Mouse (Mus musculus) intestine, embryonic 16.5 days (tissue): ENCODE data around the gene Fntb. TPM values are rescaled to one million over a fixed set of nuclear protein-coding genes. Genes with fewer than 3 reads are reported as not detected.

Experiments used
- ATAC-seq: fragments of 200-750 bp; cut with Nextera tagmentation; 2 replicates; pipeline ENCODE4 v1.8.0; 2017; ENCODE audit warnings: moderate TSS enrichment, moderate library complexity
- H3K27ac ChIP-seq: fragments of 300-500 bp; sonication (generic); 2 replicates; pipeline ENCODE4 v1.5.1; 2014; ENCODE audit warnings: mild to moderate bottlenecking, low read length
- H3K27me3 ChIP-seq: fragments of 300-500 bp; sonication (generic); replicated peaks from 2 replicates; pipeline ENCODE4 v1.6.1; 2014; ENCODE audit warnings: low read length, control low read depth, mixed read lengths; ENCODE audit not compliant: control insufficient read depth, insufficient read depth
- H3K36me3 ChIP-seq: fragments of 300-500 bp; sonication (generic); 2 replicates; pipeline ENCODE4 v1.6.1; 2014; ENCODE audit warnings: low read length, control low read depth; ENCODE audit not compliant: control insufficient read depth, insufficient read depth
- H3K4me1 ChIP-seq: fragments of 300-500 bp; sonication (generic); 2 replicates; pipeline ENCODE4 v1.6.1; 2014; ENCODE audit warnings: low read length, control low read depth, mixed read lengths; ENCODE audit not compliant: control insufficient read depth, insufficient read depth
- H3K4me2 ChIP-seq: fragments of 300-500 bp; sonication (generic); 2 replicates; pipeline ENCODE4 v1.6.1; 2014; ENCODE audit warnings: low read depth, low read length, control low read depth
- H3K4me3 ChIP-seq: fragments of 300-500 bp; sonication (generic); 2 replicates; pipeline ENCODE4 v1.5.1; 2014; ENCODE audit warnings: mild to moderate bottlenecking, low read length
- H3K9ac ChIP-seq: fragments of 300-500 bp; sonication (generic); 2 replicates; pipeline ENCODE4 v1.6.1; 2014; ENCODE audit warnings: low read depth, low read length
- H3K9me3 ChIP-seq: fragments of 300-500 bp; sonication (generic); 2 replicates; pipeline ENCODE4 v1.6.1; 2016; ENCODE audit warnings: low read length, control low read depth; ENCODE audit not compliant: control insufficient read depth
- WGBS: fragments of 180-500 bp; shearing (Covaris S2); extraction: QIAGEN DNeasy Blood & Tissue Kit; methylation state at CpG from one replicate; pipeline ENCODE4 v1.1.7; 2014; 5-methylcytosine and 5-hydroxymethylcytosine counted together
- polyA plus RNA-seq: library from polyadenylated mRNA; unstranded; fragments of >200 nt; fragmentation: Nextera tagmentation; extraction: Ambion mirVana; gene quantifications from 2 replicates; pipeline ENCODE4 v1.2.1, GENCODE M21; 2015

Gene Fntb
- polyA plus RNA-seq, 1 experiment from 2014 or later, result 29.5 TPM

GRCm38 (mm10) chr12:76931739-76932687 is 166.6 kb downstream of the Fntb start:
- no peak overlapping the region for H3K9ac ChIP-seq
- peak overlapping the region; percentile 30; the same call in 1 of the 2 replicates for H3K27ac ChIP-seq
- 67% methylated on average over 14 of the region's 14 CpGs for WGBS
- no peaks in the 10 kb centered on the region for H3K9me3 ChIP-seq
- H3K4me1 ChIP-seq, result peaks cover 6% of the 10 kb centered on the region; the same call in 1 of the 2 replicates
- no peak overlapping the region for H3K4me3 ChIP-seq
- no peak for ATAC-seq
- no peaks in the 10 kb centered on the region for H3K27me3 ChIP-seq
- H3K4me2 ChIP-seq, result no peak overlapping the region
- H3K36me3 ChIP-seq, result peaks cover 7% of the 10 kb centered on the region; the same call in 1 of the 2 replicates

- 58% methylated on average over 6 of the region's 6 CpGs for WGBS
- H3K4me1 ChIP-seq, result peaks cover 6% of the 10 kb centered on the region; the same call in 1 of the 2 replicates
- H3K4me3 ChIP-seq, result no peak overlapping the region
- ATAC-seq, result no peak
- H3K4me2 ChIP-seq, result no peak overlapping the region
- H3K9ac ChIP-seq, result no peak overlapping the region
- no peak overlapping the region for H3K27ac ChIP-seq
- H3K9me3 ChIP-seq, result no peaks in the 10 kb centered on the region
- peaks cover 7% of the 10 kb centered on the region; the same call in 1 of the 2 replicates for H3K36me3 ChIP-seq
- H3K27me3 ChIP-seq, result no peaks in the 10 kb centered on the region
These were observed 167.3 kb downstream of the Fntb start for GRCm38 (mm10) chr12:76932688-76933060.

GRCm38 (mm10) chr12:76934438-76934837 is 169.0 kb downstream of the Fntb start:
- H3K27ac ChIP-seq, result no peak overlapping the region
- no peak overlapping the region for H3K4me3 ChIP-seq
- no peak overlapping the region for H3K4me2 ChIP-seq
- peaks cover 6% of the 10 kb centered on the region; the same call in 1 of the 2 replicates for H3K4me1 ChIP-seq
- H3K27me3 ChIP-seq, result no peaks in the 10 kb centered on the region
- ATAC-seq, result no peak
- no peaks in the 10 kb centered on the region for H3K9me3 ChIP-seq
- no peak overlapping the region for H3K9ac ChIP-seq
- WGBS, result 94% methylated on average over 3 of the region's 3 CpGs
- peaks cover 10% of the 10 kb centered on the region; the same call in 1 of the 2 replicates for H3K36me3 ChIP-seq

GRCm38 (mm10) chr12:76936211-76936610 is 170.8 kb downstream of the Fntb start:
- Histone ChIP-seq H3K36me3 (peaks cover 15% of the 10 kb centered on the region), H3K9ac (no peak overlapping the region), H3K4me2 (no peak overlapping the region), H3K27ac (no peak overlapping the region), H3K27me3 (no peaks in the 10 kb centered on the region), H3K4me1 (no peaks in the 10 kb centered on the region), H3K4me3 (no peak overlapping the region), H3K9me3 (no peaks in the 10 kb centered on the region)
- 95% methylated on average over 10 of the region's 10 CpGs for WGBS
- no peak for ATAC-seq

GRCm38 (mm10) chr12:76938013-76938412 is 172.6 kb downstream of the Fntb start:
- WGBS, result 85% methylated on average over 6 of the region's 6 CpGs
- peaks cover 15% of the 10 kb centered on the region for H3K36me3 ChIP-seq
- ATAC-seq, result no peak
- no peak overlapping the region for H3K4me2 ChIP-seq
- H3K4me3 ChIP-seq, result no peak overlapping the region
- no peaks in the 10 kb centered on the region for H3K27me3 ChIP-seq
- no peak overlapping the region for H3K9ac ChIP-seq
- no peaks in the 10 kb centered on the region for H3K4me1 ChIP-seq
- H3K9me3 ChIP-seq, result no peaks in the 10 kb centered on the region
- no peak overlapping the region for H3K27ac ChIP-seq

GRCm38 (mm10) chr12:76941524-76941923 is 176.1 kb downstream of the Fntb start:
- 63% methylated on average over 2 of the region's 2 CpGs for WGBS
- H3K4me2 ChIP-seq, result no peak overlapping the region
- peaks cover 15% of the 10 kb centered on the region for H3K36me3 ChIP-seq

GRCm38 (mm10) chr12:76942476-76942875 is 177.1 kb downstream of the Fntb start:
- no peak for ATAC-seq
- Histone ChIP-seq H3K27ac (no peak overlapping the region), H3K36me3 (peaks cover 13% of the 10 kb centered on the region), H3K4me3 (no peak overlapping the region), H3K9me3 (no peaks in the 10 kb centered on the region), H3K4me2 (no peak overlapping the region), H3K9ac (no peak overlapping the region), H3K27me3 (no peaks in the 10 kb centered on the region), H3K4me1 (no peaks in the 10 kb centered on the region)
- WGBS, result 80% methylated on average over 2 of the region's 2 CpGs

More at GRCm38 (mm10) chr12:76941524-76941923, 176.1 kb downstream of the Fntb start:
- no peaks in the 10 kb centered on the region for H3K4me1 ChIP-seq
- H3K4me3 ChIP-seq, result no peak overlapping the region
- H3K9ac ChIP-seq, result no peak overlapping the region
- H3K9me3 ChIP-seq, result no peaks in the 10 kb centered on the region
- no peak for ATAC-seq
- no peaks in the 10 kb centered on the region for H3K27me3 ChIP-seq
- no peak overlapping the region for H3K27ac ChIP-seq

GRCm38 (mm10) chr12:76943046-76943445 is 177.7 kb downstream of the Fntb start:
- 79% methylated on average over 3 of the region's 3 CpGs for WGBS
- no peaks in the 10 kb centered on the region for H3K27me3 ChIP-seq
- no peak overlapping the region for H3K27ac ChIP-seq
- no peak overlapping the region for H3K4me2 ChIP-seq
- ATAC-seq, result no peak
- H3K9ac ChIP-seq, result no peak overlapping the region
- no peaks in the 10 kb centered on the region for H3K9me3 ChIP-seq
- no peak overlapping the region for H3K4me3 ChIP-seq
- H3K4me1 ChIP-seq, result no peaks in the 10 kb centered on the region
- peaks cover 17% of the 10 kb centered on the region for H3K36me3 ChIP-seq

GRCm38 (mm10) chr12:76943466-76943865 is 178.1 kb downstream of the Fntb start:
- Histone ChIP-seq H3K9me3 (no peaks in the 10 kb centered on the region), H3K27ac (peak overlapping the region; percentile 69), H3K4me2 (no peak overlapping the region), H3K36me3 (peaks cover 17% of the 10 kb centered on the region), H3K4me3 (no peak overlapping the region), H3K4me1 (no peaks in the 10 kb centered on the region), H3K9ac (no peak overlapping the region), H3K27me3 (no peaks in the 10 kb centered on the region)
- peak; percentile 88 for ATAC-seq
- 63% methylated on average over 6 of the region's 6 CpGs for WGBS
